Mouse (Mus musculus): ENCODE results near the gene Mapk9. TPM values are rescaled to one million over a fixed set of nuclear protein-coding genes. Genes with fewer than 3 reads are reported as not detected.

Mapk9 gene
- polyA plus RNA-seq, 1 experiment: 47.5 TPM

GRCm38 (mm10) chr11:49844311-49844710 lies 2.2 kb upstream of the Mapk9 start:
- Histone ChIP-seq H3K36me3 (ENCODE audit: control insufficient read depth, insufficient read depth, low read length, poor library complexity, severe bottlenecking) (peaks cover 8% of the 10 kb centered on the region), H3K27ac (ENCODE audit: insufficient read depth, low read length) (no peak overlapping the region), H3K9ac (ENCODE audit: low read depth, poor library complexity, severe bottlenecking) (no peak overlapping the region), H3K4me3 (ENCODE audit: low read depth, low read length) (no peak overlapping the region), H3K27me3 (ENCODE audit: control insufficient read depth, insufficient read depth, low read length, poor library complexity, severe bottlenecking) (no peaks in the 10 kb centered on the region), H3K9me3 (replicated peaks; ENCODE audit: control insufficient read depth, insufficient read depth, low read length, poor library complexity, severe bottlenecking) (no peaks in the 10 kb centered on the region), H3K4me1 (ENCODE audit: control insufficient read depth, insufficient read depth, low read length) (no peaks in the 10 kb centered on the region)
- no peak for TF ChIP-seq CTCF (IDR thresholded peaks at IDR 0.05; ENCODE audit: low read depth, low read length)
- no peak for TF ChIP-seq POLR2A (IDR thresholded peaks at IDR 0.05; ENCODE audit: insufficient read depth, low read length)
- TF ChIP-seq EP300 (IDR thresholded peaks at IDR 0.05; ENCODE audit: insufficient read depth, low read depth, low read length): no peak

- Histone ChIP-seq H3K27me3 (ENCODE audit: control insufficient read depth, insufficient read depth, low read length, poor library complexity, severe bottlenecking) (no peaks in the 10 kb centered on the region), H3K27ac (ENCODE audit: insufficient read depth, low read length) (no peak overlapping the region), H3K9me3 (replicated peaks; ENCODE audit: control insufficient read depth, insufficient read depth, low read length, poor library complexity, severe bottlenecking) (no peaks in the 10 kb centered on the region), H3K36me3 (ENCODE audit: control insufficient read depth, insufficient read depth, low read length, poor library complexity, severe bottlenecking) (peaks cover 5% of the 10 kb centered on the region), H3K9ac (ENCODE audit: low read depth, poor library complexity, severe bottlenecking) (no peak overlapping the region), H3K4me3 (ENCODE audit: low read depth, low read length) (no peak overlapping the region), H3K4me1 (ENCODE audit: control insufficient read depth, insufficient read depth, low read length) (no peaks in the 10 kb centered on the region)
- peak; percentile 65 for TF ChIP-seq CTCF (IDR thresholded peaks at IDR 0.05; ENCODE audit: low read depth, low read length)
- no peak for TF ChIP-seq POLR2A (IDR thresholded peaks at IDR 0.05; ENCODE audit: insufficient read depth, low read length)
Observed at GRCm38 (mm10) chr11:49844969-49845368, 1.6 kb upstream of the Mapk9 start.

DNA sequence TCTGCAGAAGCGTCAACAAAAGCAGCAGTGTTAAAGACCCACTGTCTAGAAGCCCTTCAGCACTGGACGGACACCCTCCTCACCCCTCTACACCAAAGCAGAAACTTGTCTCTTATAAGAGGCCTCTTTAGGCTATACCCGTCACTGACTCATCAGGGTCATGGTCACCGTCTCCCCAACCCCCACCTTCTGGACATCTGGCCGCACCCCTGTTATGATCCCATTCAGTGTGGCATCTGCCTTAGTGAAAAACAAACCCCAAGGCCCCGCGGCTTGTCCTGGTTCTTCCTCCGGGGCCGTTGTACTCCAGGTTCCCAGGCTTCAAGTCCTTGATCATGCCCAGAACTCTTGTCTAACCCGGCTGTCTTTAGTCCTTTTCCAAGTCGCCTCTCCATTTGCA lies 593 bp upstream of the Mapk9 start:
- peak overlapping the region; percentile 56 for H3K9ac ChIP-seq (ENCODE audit: low read depth, poor library complexity, severe bottlenecking)
- TF ChIP-seq POLR2A (IDR thresholded peaks at IDR 0.05; ENCODE audit: insufficient read depth, low read length) (no peak), EP300 (IDR thresholded peaks at IDR 0.05; ENCODE audit: insufficient read depth, low read depth, low read length) (no peak), CTCF (IDR thresholded peaks at IDR 0.05; ENCODE audit: low read depth, low read length) (no peak)
- no peaks in the 10 kb centered on the region for H3K9me3 ChIP-seq (replicated peaks; ENCODE audit: control insufficient read depth, insufficient read depth, low read length, poor library complexity, severe bottlenecking)
- H3K36me3 ChIP-seq (ENCODE audit: control insufficient read depth, insufficient read depth, low read length, poor library complexity, severe bottlenecking): peaks cover 3% of the 10 kb centered on the region
- H3K27me3 ChIP-seq (ENCODE audit: control insufficient read depth, insufficient read depth, low read length, poor library complexity, severe bottlenecking): no peaks in the 10 kb centered on the region
- H3K4me1 ChIP-seq (ENCODE audit: control insufficient read depth, insufficient read depth, low read length): no peaks in the 10 kb centered on the region
- H3K4me3 ChIP-seq (ENCODE audit: low read depth, low read length): peak overlapping the region; percentile 55
- peak overlapping the region; percentile 66 for H3K27ac ChIP-seq (ENCODE audit: insufficient read depth, low read length)

DNA sequence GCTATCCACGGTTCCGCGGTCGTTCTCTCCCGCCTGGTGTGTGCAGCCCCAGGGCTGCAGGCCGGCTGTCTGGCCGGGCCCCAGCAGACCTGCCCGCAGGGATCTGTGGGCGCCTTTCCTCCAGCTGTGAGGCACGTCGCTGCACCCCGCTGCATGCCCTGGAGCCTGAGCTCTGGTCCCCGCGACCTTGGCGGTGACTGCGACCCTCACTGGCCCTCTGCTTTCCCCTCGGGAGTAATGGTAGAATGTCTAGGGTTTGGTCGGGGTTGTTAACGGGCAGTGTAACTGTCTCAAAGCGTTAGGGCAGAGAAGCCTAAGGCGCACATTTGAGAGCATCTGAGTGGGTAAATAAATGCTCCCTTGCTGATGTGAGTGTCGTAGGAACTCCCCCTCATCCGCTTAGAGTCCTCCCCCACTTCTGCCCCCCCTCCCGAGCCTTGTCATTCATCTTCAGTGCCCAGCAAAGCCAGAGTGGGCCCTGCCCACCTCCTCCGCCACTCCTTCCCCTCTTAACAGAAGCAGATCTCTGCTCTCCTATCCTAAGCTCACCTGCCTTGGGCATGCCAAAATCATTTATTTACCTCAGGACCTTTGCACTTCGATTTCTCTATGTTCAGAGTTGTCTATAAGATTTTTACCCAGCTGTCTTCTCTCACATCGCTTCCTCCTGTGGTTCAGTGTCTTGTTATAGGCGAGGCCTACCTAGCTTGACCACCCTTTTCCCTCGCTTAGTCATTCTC lies 690 bp downstream of the Mapk9 start:
- TF ChIP-seq POLR2A (IDR thresholded peaks at IDR 0.05; ENCODE audit: insufficient read depth, low read length): no peak
- no peak for TF ChIP-seq EP300 (IDR thresholded peaks at IDR 0.05; ENCODE audit: insufficient read depth, low read depth, low read length)
- no peak for TF ChIP-seq CTCF (IDR thresholded peaks at IDR 0.05; ENCODE audit: low read depth, low read length)
- H3K4me1 ChIP-seq (ENCODE audit: control insufficient read depth, insufficient read depth, low read length): no peaks in the 10 kb centered on the region
- H3K27ac ChIP-seq (ENCODE audit: insufficient read depth, low read length): no peak overlapping the region
- no peaks in the 10 kb centered on the region for H3K9me3 ChIP-seq (replicated peaks; ENCODE audit: control insufficient read depth, insufficient read depth, low read length, poor library complexity, severe bottlenecking)
- peak overlapping the region; percentile 76 for H3K4me3 ChIP-seq (ENCODE audit: low read depth, low read length)
- peak overlapping the region; percentile 87 for H3K9ac ChIP-seq (ENCODE audit: low read depth, poor library complexity, severe bottlenecking)
- H3K27me3 ChIP-seq (ENCODE audit: control insufficient read depth, insufficient read depth, low read length, poor library complexity, severe bottlenecking): no peaks in the 10 kb centered on the region
- H3K36me3 ChIP-seq (ENCODE audit: control insufficient read depth, insufficient read depth, low read length, poor library complexity, severe bottlenecking): no peaks in the 10 kb centered on the region

GRCm38 (mm10) chr11:49847811-49848078 lies 1.2 kb downstream of the Mapk9 start:
- Histone ChIP-seq H3K36me3 (ENCODE audit: control insufficient read depth, insufficient read depth, low read length, poor library complexity, severe bottlenecking) (no peaks in the 10 kb centered on the region), H3K27me3 (ENCODE audit: control insufficient read depth, insufficient read depth, low read length, poor library complexity, severe bottlenecking) (no peaks in the 10 kb centered on the region), H3K27ac (ENCODE audit: insufficient read depth, low read length) (no peak overlapping the region), H3K4me3 (ENCODE audit: low read depth, low read length) (peak overlapping the region; percentile 76; the same call in 1 of the 2 replicates), H3K4me1 (ENCODE audit: control insufficient read depth, insufficient read depth, low read length) (no peaks in the 10 kb centered on the region), H3K9me3 (replicated peaks; ENCODE audit: control insufficient read depth, insufficient read depth, low read length, poor library complexity, severe bottlenecking) (no peaks in the 10 kb centered on the region), H3K9ac (ENCODE audit: low read depth, poor library complexity, severe bottlenecking) (peak overlapping the region; percentile 87)
- TF ChIP-seq EP300 (IDR thresholded peaks at IDR 0.05; ENCODE audit: insufficient read depth, low read depth, low read length) (no peak), CTCF (IDR thresholded peaks at IDR 0.05; ENCODE audit: low read depth, low read length) (no peak), POLR2A (IDR thresholded peaks at IDR 0.05; ENCODE audit: insufficient read depth, low read length) (no peak)

- H3K9me3 ChIP-seq (replicated peaks; ENCODE audit: control insufficient read depth, insufficient read depth, low read length, poor library complexity, severe bottlenecking): no peaks in the 10 kb centered on the region
- H3K9ac ChIP-seq (ENCODE audit: low read depth, poor library complexity, severe bottlenecking): no peak overlapping the region
- H3K36me3 ChIP-seq (ENCODE audit: control insufficient read depth, insufficient read depth, low read length, poor library complexity, severe bottlenecking): no peaks in the 10 kb centered on the region
- TF ChIP-seq CTCF (IDR thresholded peaks at IDR 0.05; ENCODE audit: low read depth, low read length) (no peak), EP300 (IDR thresholded peaks at IDR 0.05; ENCODE audit: insufficient read depth, low read depth, low read length) (no peak)
- no peak overlapping the region for H3K27ac ChIP-seq (ENCODE audit: insufficient read depth, low read length)
- H3K4me1 ChIP-seq (ENCODE audit: control insufficient read depth, insufficient read depth, low read length): no peaks in the 10 kb centered on the region
- H3K4me3 ChIP-seq (ENCODE audit: low read depth, low read length): no peak overlapping the region
- no peaks in the 10 kb centered on the region for H3K27me3 ChIP-seq (ENCODE audit: control insufficient read depth, insufficient read depth, low read length, poor library complexity, severe bottlenecking)
Observed at GRCm38 (mm10) chr11:49848080-49848815, 1.7 kb downstream of the Mapk9 start.
